Mouse (Mus musculus): ENCODE data around the gene Egfl7.

Gene Egfl7

GRCm38 (mm10) chr2:26571400-26571799 is 8.4 kb upstream of the Egfl7 start:
- DNase-seq = no peak

DNA sequence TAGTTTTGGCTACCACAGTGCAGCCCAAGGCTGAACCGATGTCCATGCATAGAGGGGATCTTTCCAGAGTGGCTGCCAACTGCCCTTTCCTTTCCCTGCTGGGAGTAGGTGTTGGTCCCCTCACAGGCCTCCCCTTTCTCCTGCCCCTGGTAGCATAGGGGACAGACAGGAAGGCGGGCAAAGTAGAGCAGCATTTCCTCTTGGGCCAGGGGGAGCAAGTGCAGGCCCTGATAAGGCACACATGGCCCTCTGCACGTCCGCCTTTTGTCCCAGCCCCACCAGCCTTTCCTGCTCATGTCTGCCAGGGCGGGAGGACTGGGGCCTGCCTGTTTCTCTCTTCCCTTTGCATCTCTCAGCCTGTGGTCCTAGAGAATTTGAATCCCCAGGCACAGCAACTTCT is 8.0 kb upstream of the Egfl7 start:
- DNase-seq = no peak

DNA sequence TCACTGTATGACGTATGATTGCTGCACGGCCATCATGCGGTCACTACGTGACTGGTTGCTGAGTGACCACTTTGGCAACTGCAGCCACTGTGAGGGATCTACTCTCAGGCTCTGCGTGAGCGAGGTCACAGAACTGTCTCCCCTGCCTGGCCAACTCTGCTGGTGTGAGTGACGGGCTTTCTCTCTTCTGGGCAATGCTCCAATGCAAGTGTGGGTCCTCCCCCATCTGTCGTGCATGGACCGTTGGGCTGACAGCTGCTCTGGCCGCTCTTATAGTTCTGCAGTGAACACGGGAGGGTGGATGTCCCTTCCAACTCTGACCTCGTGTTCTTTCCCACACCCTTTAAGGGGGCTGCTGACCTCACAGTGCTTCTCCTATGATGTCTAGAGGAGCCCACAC is 6.4 kb upstream of the Egfl7 start:
- no peak for DNase-seq

- DNase-seq = no peak
Measured at GRCm38 (mm10) chr2:26573807-26574206, 6.0 kb upstream of the Egfl7 start.

GRCm38 (mm10) chr2:26574862-26575261 is 5.0 kb upstream of the Egfl7 start:
- DNase-seq = peak; percentile 19

GRCm38 (mm10) chr2:26575378-26575777 is 4.4 kb upstream of the Egfl7 start:
- no peak for DNase-seq

GRCm38 (mm10) chr2:26575865-26576264 is 3.9 kb upstream of the Egfl7 start:
- peak; percentile 44 for DNase-seq

DNA sequence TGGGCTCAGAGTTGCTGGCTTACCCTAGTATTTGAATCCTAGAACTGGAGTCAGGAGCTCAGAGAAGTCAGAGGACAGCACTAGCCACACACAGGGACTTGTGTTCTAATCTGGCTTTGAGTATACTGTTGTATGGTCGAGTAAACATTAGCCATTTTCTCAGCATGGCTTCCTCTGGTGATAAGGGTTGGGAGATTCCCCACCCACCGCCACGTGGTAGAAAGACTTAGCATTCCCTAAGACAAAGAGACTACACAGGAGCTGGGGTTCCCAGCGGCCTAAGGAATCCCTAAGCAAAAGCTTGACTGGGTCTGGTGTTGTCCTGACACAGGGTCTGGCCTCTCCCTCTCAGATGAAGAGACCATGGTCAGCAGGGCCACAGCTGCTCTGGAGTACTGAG is 3.4 kb upstream of the Egfl7 start:
- no peak for DNase-seq

- no peak for DNase-seq
Measured at GRCm38 (mm10) chr2:26578369-26578768, 1.4 kb upstream of the Egfl7 start.

DNA sequence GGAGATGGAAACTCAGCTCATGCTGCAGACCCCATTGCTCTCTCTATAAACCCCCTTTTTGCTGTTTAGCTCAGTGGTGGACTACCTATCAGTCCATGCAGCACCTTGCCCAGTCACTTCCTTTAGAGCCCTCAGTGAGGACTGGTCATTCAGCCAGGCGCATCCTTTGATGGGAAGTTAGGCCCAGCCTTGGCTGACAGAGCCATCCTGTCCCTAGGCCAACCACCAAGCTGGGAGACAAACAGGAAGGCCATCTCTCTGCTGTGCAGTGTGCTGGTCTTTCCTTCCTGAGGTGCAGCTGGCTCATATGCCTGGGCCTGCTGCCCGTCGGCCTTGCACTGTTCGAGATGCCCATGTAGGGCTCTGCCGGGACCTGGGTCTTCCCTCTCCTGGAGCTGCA is 937 bp downstream of the Egfl7 start:
- no peak for DNase-seq

GRCm38 (mm10) chr2:26582203-26582602 is 2.4 kb downstream of the Egfl7 start:
- no peak for DNase-seq

DNA sequence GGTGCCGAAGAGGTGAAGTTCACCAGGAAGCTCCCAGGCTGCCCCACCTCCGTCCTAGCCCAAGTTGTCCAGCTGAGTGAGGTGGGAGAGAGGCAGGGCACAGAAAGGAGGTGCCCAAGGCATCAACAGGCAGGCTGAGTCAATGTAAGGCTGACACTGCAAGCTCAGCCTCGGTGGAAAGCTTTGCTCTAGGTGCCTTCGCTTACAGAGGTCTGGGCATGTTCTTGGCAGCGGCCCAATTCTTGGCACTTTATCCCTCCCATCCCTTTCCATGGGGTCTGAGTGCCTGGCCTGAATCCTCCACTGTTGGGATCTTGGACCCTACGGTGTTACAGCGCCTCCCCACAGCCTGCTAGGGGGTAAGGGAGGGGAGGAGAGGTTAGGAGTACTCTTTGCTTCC is 2.9 kb downstream of the Egfl7 start:
- DNase-seq = no peak

DNA sequence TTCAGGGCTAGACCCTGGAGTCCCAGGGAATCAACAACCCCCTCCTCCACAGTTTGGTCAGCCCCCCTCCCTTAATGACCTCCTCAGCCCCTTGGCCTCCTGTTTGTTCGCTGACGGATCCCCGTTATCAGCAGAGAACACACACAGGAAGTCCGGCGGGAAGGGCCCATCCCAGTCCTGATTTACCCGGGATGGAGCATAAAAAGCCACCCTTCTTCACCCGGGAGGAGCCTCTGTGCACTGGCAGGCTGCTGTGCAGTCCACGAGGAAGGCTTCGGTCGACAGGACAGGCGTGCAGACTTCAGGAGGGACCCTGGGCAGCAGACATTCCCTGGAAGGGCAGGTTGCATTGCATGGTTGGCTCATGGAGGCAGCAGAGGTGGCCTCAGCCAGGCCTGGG is 3.8 kb downstream of the Egfl7 start:
- no peak for DNase-seq

GRCm38 (mm10) chr2:26585713-26586112 is 5.9 kb downstream of the Egfl7 start:
- no peak for DNase-seq

- DNase-seq = peak; percentile 88
Measured at GRCm38 (mm10) chr2:26586294-26587043, 6.7 kb downstream of the Egfl7 start, which contains the start of gene Gm20532. Gene Gm20532 (plus strand): TSS chr2:26586639.

- peak; percentile 62 for DNase-seq
Measured at GRCm38 (mm10) chr2:26587044-26587405, 7.2 kb downstream of the Egfl7 start.

- DNase-seq = no peak
Measured at GRCm38 (mm10) chr2:26588573-26588972, 8.8 kb downstream of the Egfl7 start.

DNA sequence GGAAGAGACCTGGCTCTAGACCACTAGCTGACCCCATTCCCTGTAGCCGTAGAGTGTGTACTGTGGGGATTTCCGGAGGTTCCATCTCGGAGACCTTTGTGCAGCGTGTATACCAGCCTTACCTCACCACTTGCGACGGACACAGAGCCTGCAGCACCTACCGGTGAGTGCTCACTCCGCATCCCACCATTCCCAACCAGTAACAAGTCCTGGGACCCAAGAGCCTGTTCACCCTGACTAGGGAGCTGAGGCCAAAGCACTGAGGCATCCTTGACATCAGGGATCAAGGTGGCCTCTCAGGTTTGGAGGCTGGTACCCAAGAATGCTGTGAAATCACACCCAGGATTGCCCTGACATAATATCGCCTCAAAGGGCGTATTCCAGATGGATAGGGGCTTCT is 9.5 kb downstream of the Egfl7 start:
- DNase-seq = no peak

GRCm38 (mm10) chr2:26590282-26590681 is 10.5 kb downstream of the Egfl7 start:
- DNase-seq = no peak

- DNase-seq = no peak
Measured at GRCm38 (mm10) chr2:26590962-26591361, 11.1 kb downstream of the Egfl7 start.

- no peak for DNase-seq
Measured at GRCm38 (mm10) chr2:26591416-26591815, 11.6 kb downstream of the Egfl7 start.

- no peak for DNase-seq
Measured at GRCm38 (mm10) chr2:26593211-26594021, 13.6 kb downstream of the Egfl7 start.

GRCm38 (mm10) chr2:26594022-26594346 is 14.2 kb downstream of the Egfl7 start:
- peak; percentile 59 for DNase-seq

- no peak for DNase-seq
Measured at GRCm38 (mm10) chr2:26594461-26594933, 14.7 kb downstream of the Egfl7 start.

Measured in embryo, embryonic 11 days (tissue).